Mouse (Mus musculus) thymus, adult 2 months (tissue): ENCODE measurements around the gene D10Jhu81e. TPM values are rescaled to one million over a fixed set of nuclear protein-coding genes. Genes with fewer than 3 reads are reported as not detected.

Experiments
- DNase-seq: peaks from one replicate; pipeline ENCODE4 v3.0.0; 2021
- H3K27ac ChIP-seq: fragments of 200-500 bp; 2 replicates; pipeline ENCODE4 v1.5.1; 2012; ENCODE audit warnings: low read length, control low read depth; ENCODE audit not compliant: control insufficient read depth, insufficient read depth
- H3K27me3 ChIP-seq: fragments of 200-500 bp; 2 replicates; pipeline ENCODE4 v1.6.1; 2012; ENCODE audit warnings: mild to moderate bottlenecking, low read length, moderate library complexity, mixed read lengths; ENCODE audit not compliant: control insufficient read depth, insufficient read depth
- H3K36me3 ChIP-seq: fragments of 200-500 bp; 2 replicates; pipeline ENCODE4 v1.6.1; 2012; ENCODE audit warnings: mild to moderate bottlenecking, low read length, moderate library complexity; ENCODE audit not compliant: control insufficient read depth, insufficient read depth
- H3K4me1 ChIP-seq: fragments of 200-500 bp; replicated peaks from 2 replicates; pipeline ENCODE4 v1.6.1; 2012; ENCODE audit warnings: low read length; ENCODE audit not compliant: control insufficient read depth, insufficient read depth
- H3K4me3 ChIP-seq: fragments of 200-500 bp; 2 replicates; pipeline ENCODE4 v1.5.1; 2012; ENCODE audit warnings: mild to moderate bottlenecking, low read length, control low read depth, moderate library complexity; ENCODE audit not compliant: control insufficient read depth, insufficient read depth
- CTCF ChIP-seq: fragments of 200-500 bp; IDR thresholded peaks from 2 replicates; pipeline ENCODE4 v1.5.1; 2012; ENCODE audit warnings: mild to moderate bottlenecking, control low read depth, low read length, moderate library complexity, borderline replicate concordance; ENCODE audit not compliant: control insufficient read depth, poor library complexity, insufficient read depth; ENCODE audit errors: extremely low read depth
- POLR2A ChIP-seq: fragments of 200-500 bp; IDR thresholded peaks from 2 replicates; pipeline ENCODE4 v1.6.1; 2012; ENCODE audit warnings: mild to moderate bottlenecking, low read length, control low read depth, moderate library complexity; ENCODE audit not compliant: control insufficient read depth, poor library complexity, insufficient read depth; ENCODE audit errors: extremely low read depth
- WGBS: fragments of 180-500 bp; shearing (Covaris S2); methylation state at CpG from one replicate; pipeline ENCODE4 v1.1.7; 2018; 5-methylcytosine and 5-hydroxymethylcytosine counted together
- polyA plus RNA-seq: library from polyadenylated mRNA; depleted of rRNA; stranded (reverse); fragments of >200 nt; gene quantifications from 2 replicates; pipeline ENCODE4 v1.2.3, GENCODE M21; 2012

Gene D10Jhu81e
- polyA plus RNA-seq, 1 experiment = 148 TPM

- no peak overlapping the region for H3K4me3 ChIP-seq
- DNase-seq = no peak
- no peaks in the 10 kb centered on the region for H3K36me3 ChIP-seq
- H3K27me3 ChIP-seq = no peaks in the 10 kb centered on the region
- peaks cover 20% of the 10 kb centered on the region for H3K4me1 ChIP-seq
- no peak overlapping the region for H3K27ac ChIP-seq
- TF ChIP-seq POLR2A (no peak), CTCF (no peak)
- WGBS = 86% methylated on average over 5 of the region's 5 CpGs
These were observed 33.6 kb downstream of the D10Jhu81e start for GRCm38 (mm10) chr10:78135947-78136346.

- no peak overlapping the region for H3K4me3 ChIP-seq
- peaks cover 23% of the 10 kb centered on the region for H3K4me1 ChIP-seq
- H3K27ac ChIP-seq = no peak overlapping the region
- TF ChIP-seq CTCF (no peak), POLR2A (no peak)
- no peak for DNase-seq
- no peaks in the 10 kb centered on the region for H3K36me3 ChIP-seq
- WGBS = 61% methylated on average over 14 of the region's 14 CpGs
- H3K27me3 ChIP-seq = no peaks in the 10 kb centered on the region
These were observed 34.4 kb downstream of the D10Jhu81e start for GRCm38 (mm10) chr10:78134975-78135798.

GRCm38 (mm10) chr10:78134400-78134799, 35.2 kb downstream of the D10Jhu81e start:
- TF ChIP-seq POLR2A = no peak
- no peak for TF ChIP-seq CTCF
- Histone ChIP-seq H3K27ac (peak overlapping the region; percentile 23; the same call in 1 of the 2 replicates), H3K36me3 (no peaks in the 10 kb centered on the region), H3K4me1 (peaks cover 28% of the 10 kb centered on the region), H3K27me3 (no peaks in the 10 kb centered on the region), H3K4me3 (no peak overlapping the region)
- DNase-seq = peak; percentile 28
- 18% methylated on average over 4 of the region's 4 CpGs for WGBS

GRCm38 (mm10) chr10:78129998-78130397, 39.6 kb downstream of the D10Jhu81e start:
- TF ChIP-seq POLR2A (no peak), CTCF (no peak)
- H3K4me3 ChIP-seq = no peak overlapping the region
- H3K36me3 ChIP-seq = no peaks in the 10 kb centered on the region
- H3K27me3 ChIP-seq = no peaks in the 10 kb centered on the region
- H3K27ac ChIP-seq = no peak overlapping the region
- peaks cover 23% of the 10 kb centered on the region for H3K4me1 ChIP-seq
- no peak for DNase-seq
- WGBS = 63% methylated on average over 4 of the region's 4 CpGs

- Histone ChIP-seq H3K36me3 (no peaks in the 10 kb centered on the region), H3K4me1 (peaks cover 22% of the 10 kb centered on the region), H3K27ac (no peak overlapping the region), H3K27me3 (no peaks in the 10 kb centered on the region), H3K4me3 (no peak overlapping the region)
- no peak for DNase-seq
- TF ChIP-seq CTCF (no peak), POLR2A (no peak)
- WGBS = 86% methylated on average over 11 of the region's 11 CpGs
These were observed 40.2 kb downstream of the D10Jhu81e start for GRCm38 (mm10) chr10:78129423-78129822.

- no peaks in the 10 kb centered on the region for H3K36me3 ChIP-seq
- H3K27ac ChIP-seq = no peak overlapping the region
- 75% methylated on average over 2 of the region's 2 CpGs for WGBS
- H3K27me3 ChIP-seq = no peaks in the 10 kb centered on the region
- TF ChIP-seq POLR2A (no peak), CTCF (no peak)
- DNase-seq = no peak
- no peak overlapping the region for H3K4me3 ChIP-seq
- peaks cover 21% of the 10 kb centered on the region for H3K4me1 ChIP-seq
These were observed 40.9 kb downstream of the D10Jhu81e start for GRCm38 (mm10) chr10:78128647-78129046.
